Mouse (Mus musculus) heart, embryonic 10.5 days (tissue): ENCODE results near the gene Igdcc4. TPM values are rescaled to one million over a fixed set of nuclear protein-coding genes. Genes with fewer than 3 reads are reported as not detected.
A peak's percentile ranks its signal among the peaks of the same experiment; 100 is the strongest.

Experiments
- DNase-seq: peaks from one replicate; pipeline ENCODE4 v3.0.0-alpha.2; 2017; ENCODE audit warnings: low spot score
- H3K27ac ChIP-seq: fragments of 300-500 bp; sonication (generic); 2 replicates; pipeline ENCODE4 v1.5.1; 2016; ENCODE audit warnings: mild to moderate bottlenecking
- H3K27me3 ChIP-seq: fragments of 300-500 bp; sonication (generic); 2 replicates; pipeline ENCODE4 v1.6.1; 2016; ENCODE audit warnings: mild to moderate bottlenecking; ENCODE audit not compliant: poor library complexity, insufficient read depth, severe bottlenecking
- H3K36me3 ChIP-seq: fragments of 300-500 bp; sonication (generic); 2 replicates; pipeline ENCODE4 v1.6.1; 2016; ENCODE audit warnings: mild to moderate bottlenecking, moderate library complexity
- H3K4me1 ChIP-seq: fragments of 300-500 bp; sonication (generic); 2 replicates; pipeline ENCODE4 v1.6.1; 2016; ENCODE audit warnings: mild to moderate bottlenecking
- H3K4me3 ChIP-seq: fragments of 300-500 bp; sonication (generic); 2 replicates; pipeline ENCODE4 v1.5.1; 2016; ENCODE audit warnings: mild to moderate bottlenecking, moderate library complexity
- H3K9me3 ChIP-seq: fragments of 300-500 bp; sonication (generic); 2 replicates; pipeline ENCODE4 v1.6.1; 2016; ENCODE audit warnings: mild to moderate bottlenecking, moderate library complexity
- WGBS: fragments of 180-500 bp; shearing (Covaris S2); methylation state at CpG from one replicate; pipeline ENCODE4 v1.1.7; 2016; 5-methylcytosine and 5-hydroxymethylcytosine counted together
- polyA plus RNA-seq: library from polyadenylated mRNA; unstranded; fragments of >200 nt; fragmentation: Nextera tagmentation; extraction: Ambion mirVana; gene quantifications from 2 replicates; pipeline ENCODE4 v1.2.1, GENCODE M21; 2016

Igdcc4 gene
- polyA plus RNA-seq, 1 experiment from 2014 or later, result 10.8 TPM

DNA sequence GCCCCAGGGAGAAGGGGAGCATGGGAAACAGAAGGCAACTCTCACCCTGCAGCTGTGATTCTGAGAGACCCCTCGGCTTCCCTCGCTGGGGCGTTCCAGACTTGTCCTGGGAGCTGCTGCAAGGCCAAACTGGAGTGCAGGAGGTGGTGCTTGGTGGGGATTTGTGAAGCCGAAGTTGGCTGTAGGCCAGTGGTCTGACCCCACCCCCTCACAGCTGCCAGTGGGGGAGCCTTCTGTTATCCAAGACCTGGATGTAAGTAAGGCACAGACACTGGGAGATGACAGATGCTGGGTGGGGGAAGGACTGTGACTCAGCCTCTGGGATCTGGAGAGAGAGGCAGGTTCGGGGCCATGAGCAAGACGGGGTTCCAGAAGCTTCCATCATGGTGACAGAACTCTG is 7.0 kb upstream of the Igdcc4 start:
- no peaks in the 10 kb centered on the region for H3K36me3 ChIP-seq
- peak; percentile 85 for DNase-seq
- H3K9me3 ChIP-seq, result no peaks in the 10 kb centered on the region
- no peaks in the 10 kb centered on the region for H3K27me3 ChIP-seq
- 35% methylated on average over 6 of the region's 6 CpGs for WGBS
- H3K4me3 ChIP-seq, result no peak overlapping the region
- H3K4me1 ChIP-seq, result peaks cover 23% of the 10 kb centered on the region
- H3K27ac ChIP-seq, result no peak overlapping the region

DNA sequence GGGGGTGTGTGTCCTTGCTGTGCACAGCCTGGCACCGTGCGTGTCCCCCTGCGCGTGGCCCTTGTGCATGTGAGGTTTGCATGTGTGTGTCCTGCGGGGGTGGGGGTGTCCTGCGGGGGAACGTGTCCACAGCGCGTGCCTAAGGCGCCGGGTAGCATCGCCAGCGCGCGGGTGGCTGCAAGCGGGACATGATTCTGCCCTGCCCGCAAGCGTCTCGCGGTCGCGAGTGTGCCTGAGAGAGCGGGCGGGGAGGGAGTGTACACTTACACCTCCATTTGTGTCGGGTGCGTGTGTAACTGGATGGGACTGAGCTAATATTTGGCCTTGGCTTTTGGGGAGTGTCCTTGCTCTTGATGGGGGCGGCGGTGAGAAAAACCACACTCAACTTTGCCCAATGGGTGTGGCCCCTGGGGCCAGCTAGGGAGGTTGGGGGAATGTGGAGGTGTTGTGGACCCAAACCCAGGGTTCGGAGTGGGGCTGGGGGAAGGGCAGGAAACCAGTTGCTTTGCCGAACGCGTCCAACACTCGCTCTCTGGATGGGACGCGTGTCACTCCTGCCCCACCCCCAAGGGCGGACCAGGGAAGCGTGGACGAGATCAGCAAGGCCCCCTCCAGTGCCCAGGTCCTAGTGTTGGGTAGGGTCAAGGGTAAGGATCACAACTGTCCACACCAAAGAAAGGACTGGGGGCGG is 545 bp downstream of the Igdcc4 start:
- under 1% methylated on average over 39 of the region's 39 CpGs for whole genome bisulfite sequencing
- peaks cover 22% of the 10 kb centered on the region for H3K27me3 ChIP-seq
- no peak for DNase-seq
- peak overlapping the region; percentile 89 for H3K4me3 ChIP-seq
- peak overlapping the region; percentile 88 for H3K27ac ChIP-seq
- peaks cover 18% of the 10 kb centered on the region for H3K4me1 ChIP-seq
- no peaks in the 10 kb centered on the region for H3K36me3 ChIP-seq
- H3K9me3 ChIP-seq, result 0 out of 2 replicates have a peak, but pooled peaks cover 5% of the 10 kb centered on the region

DNA sequence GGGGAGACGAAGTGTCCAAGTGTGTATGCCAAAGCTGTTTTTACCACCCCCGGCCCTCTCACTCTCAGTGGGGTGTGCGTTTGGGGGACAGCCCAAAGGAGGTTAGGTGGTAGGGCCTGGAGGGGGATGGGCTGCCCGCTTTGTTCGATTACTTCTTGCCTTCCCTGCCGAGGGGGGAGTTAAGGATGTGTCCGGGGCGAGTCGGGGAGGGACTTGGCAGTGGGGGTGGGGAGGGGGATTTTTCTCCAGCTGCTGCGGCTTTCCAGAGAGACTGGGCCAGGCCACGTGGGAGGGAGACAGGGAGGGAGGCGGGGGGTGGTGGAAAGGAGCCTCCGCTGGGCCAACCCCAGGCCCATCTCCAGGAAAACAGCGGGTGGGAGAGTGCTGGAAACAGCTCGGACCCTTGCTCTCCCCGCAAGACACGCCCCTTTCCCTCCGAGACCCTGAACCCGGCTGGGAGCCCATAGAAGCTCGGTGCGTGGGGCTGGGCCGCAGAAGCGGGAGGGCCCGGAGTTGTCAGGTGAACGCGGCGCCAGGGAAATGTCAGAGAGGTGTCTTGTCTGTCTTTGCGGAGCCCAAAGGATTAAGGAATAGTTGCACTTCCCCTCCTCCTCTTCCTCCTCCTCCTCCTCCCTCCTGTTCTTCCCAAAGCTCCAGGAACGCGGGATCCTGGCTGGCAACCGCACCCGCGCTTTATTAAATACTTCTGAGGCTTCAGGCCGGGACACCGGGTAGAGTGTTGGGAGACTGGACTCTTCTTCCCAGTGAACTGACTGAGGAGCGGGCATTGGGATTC is 1.3 kb downstream of the Igdcc4 start:
- H3K27ac ChIP-seq, result peak overlapping the region; percentile 88

DNA sequence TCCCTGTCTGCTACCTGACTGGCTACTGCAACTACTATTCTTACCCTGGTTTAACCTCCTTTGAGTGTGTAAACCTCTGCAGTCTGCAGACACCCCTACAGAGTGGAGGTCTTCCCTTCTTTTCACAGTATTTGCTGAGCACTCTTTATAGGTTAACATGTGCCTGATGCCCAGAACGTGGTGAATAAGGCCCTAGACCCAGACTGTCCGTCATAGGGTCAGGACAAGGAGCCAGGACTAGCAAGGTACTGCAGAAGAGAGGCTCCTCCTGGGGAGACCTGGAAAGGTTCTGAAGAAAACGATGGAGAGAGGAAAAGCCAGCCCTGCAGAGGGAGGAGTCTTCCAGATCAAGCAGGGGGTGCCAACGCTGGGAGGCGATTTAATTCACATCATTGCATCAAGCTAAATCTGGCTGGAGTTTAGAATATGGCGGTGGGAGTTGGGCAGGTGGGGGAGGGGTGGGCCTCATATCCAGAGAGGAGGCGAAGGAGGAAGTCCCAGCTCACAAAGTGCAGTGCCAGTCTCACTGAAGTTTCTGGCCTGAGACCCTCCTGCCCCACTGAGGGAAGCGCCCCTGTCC is 2.0 kb downstream of the Igdcc4 start:
- 27% methylated on average over 8 of the region's 8 CpGs for WGBS

More for the DNA sequence above, 1.3 kb downstream of the Igdcc4 start:
- Histone ChIP-seq H3K9me3 (0 out of 2 replicates have a peak, but pooled peaks cover 5% of the 10 kb centered on the region), H3K27me3 (peaks cover 22% of the 10 kb centered on the region), H3K36me3 (no peaks in the 10 kb centered on the region), H3K4me1 (peaks cover 18% of the 10 kb centered on the region), H3K4me3 (peak overlapping the region; percentile 89)
- DNase-seq, result no peak
- WGBS, result 1% methylated on average over 35 of the region's 36 CpGs

DNA sequence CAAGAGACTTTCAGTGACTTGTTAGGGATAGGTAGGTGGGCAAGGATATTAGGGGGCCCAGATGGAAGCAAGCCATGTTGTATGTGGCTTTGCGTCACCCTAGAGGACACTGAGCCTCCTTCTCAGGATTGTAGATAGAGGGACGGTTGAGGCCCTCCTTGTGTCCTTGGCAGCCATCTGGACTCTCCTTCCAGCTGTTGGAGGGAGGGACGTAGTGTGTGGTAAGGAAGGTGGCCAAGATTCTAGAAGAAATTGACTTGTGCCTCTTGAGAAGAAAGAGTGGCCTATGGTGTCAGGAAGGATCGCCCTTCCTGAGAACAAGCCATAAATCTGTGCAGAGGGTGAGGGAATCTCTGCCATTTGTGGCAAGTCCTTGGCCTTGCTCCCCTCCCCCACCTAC is 5.5 kb downstream of the Igdcc4 start:
- WGBS, result 76% methylated on average over 4 of the region's 4 CpGs
- no peaks in the 10 kb centered on the region for H3K36me3 ChIP-seq
- no peak for DNase-seq
- peaks cover 29% of the 10 kb centered on the region for H3K4me1 ChIP-seq
- peaks cover 35% of the 10 kb centered on the region for H3K27me3 ChIP-seq
- no peaks in the 10 kb centered on the region for H3K9me3 ChIP-seq
- no peak overlapping the region for H3K4me3 ChIP-seq
- H3K27ac ChIP-seq, result no peak overlapping the region

More for the DNA sequence above, 2.0 kb downstream of the Igdcc4 start:
- H3K27ac ChIP-seq, result peak overlapping the region; percentile 88; the same call in 1 of the 2 replicates
- 0 out of 2 replicates have a peak, but pooled peaks cover 5% of the 10 kb centered on the region for H3K9me3 ChIP-seq
- no peak for DNase-seq
- H3K4me1 ChIP-seq, result peaks cover 18% of the 10 kb centered on the region
- H3K4me3 ChIP-seq, result peak overlapping the region; percentile 89
- H3K36me3 ChIP-seq, result no peaks in the 10 kb centered on the region
- peaks cover 22% of the 10 kb centered on the region for H3K27me3 ChIP-seq

DNA sequence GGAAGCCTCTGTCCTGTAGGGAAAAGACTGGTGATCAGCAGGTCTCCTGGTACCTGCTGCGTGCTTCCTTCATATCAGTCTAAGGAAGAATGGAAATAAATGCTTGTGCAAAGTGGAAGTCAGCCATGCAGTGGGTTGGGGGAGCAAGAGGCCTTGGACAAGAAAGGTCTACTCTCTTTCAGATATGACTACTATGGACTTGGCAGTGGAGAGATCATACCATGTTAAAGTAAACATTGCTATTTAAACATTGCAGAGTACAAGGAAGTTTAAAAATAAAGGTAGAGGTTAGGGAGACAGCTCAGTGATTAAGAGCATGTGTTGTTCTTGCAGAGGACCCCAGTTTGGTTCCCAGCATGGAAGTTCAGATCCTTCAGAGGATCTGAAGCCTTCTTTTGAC is 6.6 kb downstream of the Igdcc4 start:
- no peak overlapping the region for H3K4me3 ChIP-seq
- peaks cover 19% of the 10 kb centered on the region for H3K4me1 ChIP-seq
- H3K27ac ChIP-seq, result no peak overlapping the region
- H3K36me3 ChIP-seq, result no peaks in the 10 kb centered on the region
- H3K9me3 ChIP-seq, result no peaks in the 10 kb centered on the region
- 68% methylated on average over 1 of the region's 1 CpGs for WGBS
- peaks cover 25% of the 10 kb centered on the region for H3K27me3 ChIP-seq
- DNase-seq, result no peak

DNA sequence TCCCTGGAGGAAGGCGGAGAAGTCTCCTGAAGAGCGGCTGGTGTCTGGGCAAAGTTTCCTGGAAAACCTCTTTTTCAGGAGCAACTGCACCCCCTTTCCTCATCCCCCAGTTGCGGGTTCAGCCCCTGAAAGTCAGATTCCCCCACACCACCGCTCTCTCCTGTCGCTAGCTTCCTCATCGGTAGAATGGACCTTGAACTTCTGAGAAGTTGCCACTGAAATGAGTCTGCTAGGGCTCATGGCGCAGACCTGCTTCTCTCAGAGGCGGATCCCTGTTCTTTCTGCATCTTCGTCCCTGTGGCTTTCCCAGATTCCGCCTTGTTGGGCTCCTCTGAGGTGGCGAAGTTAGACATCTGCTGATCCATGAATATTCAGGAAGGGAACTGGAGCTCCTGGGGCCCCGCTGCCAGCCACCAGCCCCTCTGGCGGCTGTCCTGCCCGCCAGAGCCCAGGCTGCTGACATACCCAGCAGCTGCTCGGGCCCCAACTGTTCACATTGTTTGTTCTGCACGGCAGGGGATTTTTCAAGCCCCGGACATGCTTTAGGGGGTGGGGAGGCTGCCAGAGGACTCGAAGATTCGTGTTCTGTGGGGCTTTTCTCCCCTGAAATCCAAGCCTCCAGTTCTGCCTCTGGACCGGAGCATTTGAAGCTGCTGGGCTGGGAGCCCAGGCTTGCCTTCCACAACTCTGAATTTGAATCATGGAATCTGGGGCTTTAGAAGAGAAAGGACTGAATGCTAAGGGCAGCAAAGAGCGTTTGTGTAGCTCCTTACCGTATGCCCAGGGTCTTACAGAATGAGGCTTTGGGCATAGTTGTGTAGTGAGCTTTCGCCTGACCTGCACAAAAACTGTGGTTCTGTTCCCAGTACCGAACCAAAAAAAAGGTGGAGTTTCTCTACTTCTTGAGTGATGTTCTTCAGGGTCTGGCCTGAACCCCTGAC is 8.1 kb downstream of the Igdcc4 start:
- peaks cover 16% of the 10 kb centered on the region for H3K27me3 ChIP-seq
- 11% methylated on average over 24 of the region's 24 CpGs for WGBS

DNA sequence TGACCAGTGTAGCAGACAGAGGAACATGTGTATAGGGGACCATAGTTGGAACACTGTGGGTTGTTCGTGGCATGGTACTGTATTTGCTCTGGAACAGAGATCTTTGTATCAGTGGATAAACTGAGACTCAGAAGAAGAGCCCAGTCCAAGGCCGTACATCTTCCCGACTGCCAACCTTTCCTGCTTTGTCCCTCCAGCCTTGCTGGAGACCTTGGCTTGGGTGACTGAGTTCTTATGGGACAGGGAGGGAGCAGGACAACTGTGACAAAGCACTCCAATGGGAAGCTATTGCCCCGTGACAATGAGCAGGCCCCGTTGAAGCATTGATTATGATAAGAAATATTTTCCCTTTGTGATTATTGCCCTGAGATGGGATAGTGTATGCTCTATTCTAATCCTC is 10.4 kb downstream of the Igdcc4 start:
- Histone ChIP-seq H3K4me1 (peaks cover 32% of the 10 kb centered on the region), H3K36me3 (no peaks in the 10 kb centered on the region), H3K27me3 (peaks cover 18% of the 10 kb centered on the region), H3K9me3 (no peaks in the 10 kb centered on the region), H3K27ac (no peak overlapping the region), H3K4me3 (no peak overlapping the region)
- 78% methylated on average over 5 of the region's 5 CpGs for WGBS
- DNase-seq, result no peak

More for the DNA sequence above, 8.1 kb downstream of the Igdcc4 start:
- Histone ChIP-seq H3K4me3 (peak overlapping the region; percentile 44), H3K4me1 (peaks cover 18% of the 10 kb centered on the region), H3K36me3 (no peaks in the 10 kb centered on the region), H3K27ac (peak overlapping the region; percentile 25; the same call in 1 of the 2 replicates), H3K9me3 (no peaks in the 10 kb centered on the region)
- DNase-seq, result no peak

DNA sequence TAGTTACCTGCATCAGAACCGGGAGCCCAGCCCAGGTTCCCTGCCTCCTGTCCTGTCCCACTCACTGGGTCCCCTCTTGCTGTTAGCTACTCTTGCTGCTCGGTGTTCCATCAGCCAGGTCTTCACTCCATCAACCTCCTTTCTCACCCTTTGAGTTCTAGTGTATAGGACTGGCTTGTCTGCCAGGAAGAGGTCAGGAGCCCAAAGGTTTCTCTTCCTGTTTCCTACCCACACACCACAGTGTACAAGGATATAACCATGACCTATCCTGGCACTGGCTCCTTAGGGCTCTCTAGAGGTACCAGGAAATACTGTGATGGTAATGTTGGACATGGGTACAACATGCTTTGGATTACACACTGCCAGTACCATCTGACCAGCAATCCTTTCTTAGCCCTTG is 12.4 kb downstream of the Igdcc4 start:
- Histone ChIP-seq H3K4me1 (peaks cover 30% of the 10 kb centered on the region), H3K4me3 (no peak overlapping the region), H3K27ac (no peak overlapping the region), H3K36me3 (no peaks in the 10 kb centered on the region), H3K27me3 (peaks cover 20% of the 10 kb centered on the region), H3K9me3 (no peaks in the 10 kb centered on the region)
- DNase-seq, result no peak
- WGBS, result 84% methylated on average over 2 of the region's 2 CpGs

DNA sequence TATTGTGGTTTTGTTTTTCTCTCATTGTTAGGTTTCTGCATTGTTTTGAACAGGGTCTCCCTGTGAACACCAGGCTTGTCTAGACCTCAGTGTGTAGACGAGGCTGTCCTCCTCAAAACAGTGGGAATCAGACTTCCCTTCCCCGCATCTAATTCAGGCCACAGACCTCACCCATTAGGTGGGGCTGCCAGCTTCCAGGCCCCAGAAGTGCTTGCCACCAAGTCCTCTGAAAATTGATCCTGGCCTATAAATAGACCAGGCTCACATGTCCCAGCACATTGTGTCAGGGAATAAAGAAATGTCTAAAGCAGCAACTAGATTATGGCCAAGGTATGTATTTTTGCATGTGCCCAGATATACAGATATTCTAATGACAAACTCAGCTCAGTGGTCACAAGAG is 14.6 kb downstream of the Igdcc4 start:
- H3K36me3 ChIP-seq, result no peaks in the 10 kb centered on the region
- peaks cover 18% of the 10 kb centered on the region; the same call in 1 of the 2 replicates for H3K4me1 ChIP-seq
- H3K27me3 ChIP-seq, result peaks cover 11% of the 10 kb centered on the region; the same call in 1 of the 2 replicates
- no peak overlapping the region for H3K4me3 ChIP-seq
- H3K27ac ChIP-seq, result peak overlapping the region; percentile 3; the same call in 1 of the 2 replicates
- no peaks in the 10 kb centered on the region for H3K9me3 ChIP-seq
- 55% methylated on average over 2 of the region's 2 CpGs for WGBS
- DNase-seq, result no peak

DNA sequence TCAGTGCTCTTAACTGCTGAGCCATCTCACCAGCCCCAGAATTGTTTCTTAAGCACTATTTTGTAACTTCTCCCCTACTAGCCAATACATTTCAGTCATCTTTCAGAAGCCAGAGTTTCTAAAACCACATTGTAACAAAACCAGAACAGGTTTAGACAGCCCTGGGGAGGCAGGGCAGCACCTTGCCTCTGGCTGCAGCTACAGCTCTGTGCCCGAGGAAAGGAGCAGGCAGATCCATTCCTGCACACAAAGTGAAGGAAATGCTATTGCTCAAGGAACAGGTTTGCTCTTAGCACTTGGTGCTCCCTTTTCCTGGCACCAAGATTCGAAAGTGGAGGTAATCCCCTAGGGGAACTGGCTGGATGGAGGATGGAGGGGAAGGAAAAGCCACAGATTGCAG is 16.2 kb downstream of the Igdcc4 start:
- peaks cover 19% of the 10 kb centered on the region for H3K4me1 ChIP-seq
- no peak overlapping the region for H3K4me3 ChIP-seq
- no peaks in the 10 kb centered on the region for H3K36me3 ChIP-seq
- DNase-seq, result no peak
- 62% methylated on average over 2 of the region's 2 CpGs for WGBS
- H3K27ac ChIP-seq, result no peak overlapping the region
- H3K9me3 ChIP-seq, result no peaks in the 10 kb centered on the region
- H3K27me3 ChIP-seq, result peaks cover 26% of the 10 kb centered on the region

DNA sequence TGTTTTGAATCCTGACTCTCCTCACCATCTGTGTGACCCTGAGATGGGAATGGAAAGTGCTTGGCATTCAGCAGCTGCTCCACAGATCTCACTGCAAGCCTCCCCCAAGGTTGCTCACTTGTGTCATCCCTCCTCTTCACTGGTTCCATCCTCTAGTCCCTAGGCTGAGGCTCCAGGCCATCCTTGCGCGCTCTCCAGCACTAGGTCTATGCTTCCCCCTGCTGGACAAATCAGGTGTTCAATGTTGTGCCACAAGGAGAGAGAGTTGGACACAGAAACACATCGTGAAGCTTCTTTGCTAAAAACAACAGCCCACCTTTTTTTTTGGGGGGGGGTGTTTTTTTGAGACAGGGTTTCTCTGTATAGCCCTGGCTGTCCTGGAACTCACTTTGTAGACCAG is 19.6 kb downstream of the Igdcc4 start:
- H3K4me3 ChIP-seq, result no peak overlapping the region
- no peak overlapping the region for H3K27ac ChIP-seq
- 3% methylated on average over 3 of the region's 3 CpGs for WGBS
- no peaks in the 10 kb centered on the region for H3K9me3 ChIP-seq
- H3K36me3 ChIP-seq, result no peaks in the 10 kb centered on the region
- peaks cover 22% of the 10 kb centered on the region for H3K4me1 ChIP-seq
- DNase-seq, result no peak
- H3K27me3 ChIP-seq, result peaks cover 53% of the 10 kb centered on the region
